In genomic region chr3:79161093-79161723, GRCm38 (mm10) we compare ENCODE assay signal across 8 mouse cellular contexts.
DNase-seq lines count a peak whose midpoint lies in the region; ATAC-seq and TF ChIP-seq lines count a peak whose summit lies in the region.

No protein-coding gene starts in this region.

- 29% methylated on average over 6 of the region's 6 CpGs for WGBS in liver, embryonic 12.5 days (ENCODE audit: insufficient replicate concordance)

- no peak for DNase-seq in gastrocnemius, adult 2 months
- DNase-seq in gastrocnemius, adult 8-10 months (ENCODE audit: low spot score in 2 of 2): no peak
- DNase-seq in NIH3T3 (ENCODE audit: low read depth): peak; percentile 74
- DNase-seq in heart, adult 8-10 months (ENCODE audit: low spot score): peak; percentile 84
- DNase-seq in retina, embryonic 14.5 days (ENCODE audit: low spot score): peak; percentile 29
- DNase-seq in left cerebral cortex, adult 8-10 months (ENCODE audit: low spot score in 2 of 2): no peak
- no peak for DNase-seq in frontal cortex, postnatal 10 days (ENCODE audit: low spot score in 2 of 2)

- intact Hi-C loops in gastrocnemius, adult 2 months (cut with DNase I): no loop called here

- ATAC-seq in liver, embryonic 12.5 days: no peak

- H3K4me2 ChIP-seq in liver, embryonic 12.5 days: peak overlapping the region; percentile 29; the same call in 1 of the 2 replicates

- no peak overlapping the region for H3K9ac ChIP-seq in liver, embryonic 12.5 days

- H3K9me3 ChIP-seq in liver, embryonic 12.5 days (replicated peaks): no peaks in the 10 kb centered on the region

- peak overlapping the region; percentile 87 for H3K27ac ChIP-seq in gastrocnemius, adult 2 months
- H3K27ac ChIP-seq in liver, embryonic 12.5 days: 0 out of 2 replicates have a peak overlapping the region, but pooled peaks have one; percentile 2

- peaks cover 40% of the 10 kb centered on the region for H3K4me1 ChIP-seq in liver, embryonic 12.5 days

- H3K4me3 ChIP-seq in gastrocnemius, adult 2 months: peak overlapping the region; percentile 64
- no peak overlapping the region for H3K4me3 ChIP-seq in liver, embryonic 12.5 days

- H3K36me3 ChIP-seq in liver, embryonic 12.5 days: no peaks in the 10 kb centered on the region

- TF ChIP-seq CTCF in gastrocnemius, adult 2 months (IDR thresholded peaks at IDR 0.05): no peak

- no peaks in the 10 kb centered on the region for H3K27me3 ChIP-seq in liver, embryonic 12.5 days (replicated peaks)

Comparison
In these comparisons a context has a peak if more than half of its experiments do, and no peak if none do; other contexts are left out.
1. DNase-seq: peak in NIH3T3 (single experiment), heart, adult 8-10 months (single experiment) and retina, embryonic 14.5 days (single experiment); none in gastrocnemius, adult 2 months (single experiment), gastrocnemius, adult 8-10 months (0 of 2), left cerebral cortex, adult 8-10 months (0 of 2) and frontal cortex, postnatal 10 days (0 of 2).